ENCODE assay signal across 12 mouse cellular contexts in genomic region chr17:88403269-88403668, GRCm38 (mm10). TPM values are rescaled to one million over a fixed set of nuclear protein-coding genes. Genes with fewer than 3 reads are reported as not detected.
A peak's percentile ranks its signal among the peaks of the same experiment; 100 is the strongest.
DNase-seq lines count a peak whose midpoint lies in the region; ATAC-seq and TF ChIP-seq lines count a peak whose summit lies in the region.
"Had no signal": no experiment of that assay in that cellular context is flagged by ENCODE, and none has a peak within 500 bp of the region (broad histone marks: within the 10 kb centered on the region; RNA-seq: fewer than 3 reads in every experiment).

No protein-coding gene starts in this region.

- TF ChIP-seq CTCF in gastrocnemius, adult 2 months (IDR thresholded peaks at IDR 0.05): no peak

- no peak for DNase-seq in gastrocnemius, adult 2 months
- no peak for DNase-seq in gastrocnemius, adult 18-20 months (ENCODE audit: low spot score)
- DNase-seq in 416B (ENCODE audit: low read depth): peak; percentile 32
- DNase-seq in naive thymus-derived CD4-positive, alpha-beta T cell, adult 2 months (ENCODE audit: low read depth): peak; percentile 83
- no peak for DNase-seq in left cerebral cortex, adult 11 months (ENCODE audit: low spot score)
- DNase-seq in gastrocnemius, postnatal 14 days: no peak
- no peak for DNase-seq in right cerebral cortex, postnatal 4 days
- DNase-seq: heart, postnatal 36 days had no signal

- no peak overlapping the region for H3K27ac ChIP-seq in gastrocnemius, adult 2 months
- H3K27ac ChIP-seq: embryonic facial prominence, embryonic 12.5 days; layer of hippocampus, adult 2 months; limb, embryonic 12.5 days had no signal

- peak overlapping the region; percentile 1; the same call in 1 of the 2 replicates for H3K4me3 ChIP-seq in gastrocnemius, adult 2 months
- H3K4me3 ChIP-seq: embryonic facial prominence, embryonic 12.5 days; layer of hippocampus, adult 2 months; limb, embryonic 12.5 days had no signal

- intact Hi-C loops in gastrocnemius, adult 2 months (cut with DNase I): no loop called here
- intact Hi-C loops in gastrocnemius, postnatal 14 days (cut with DNase I; ENCODE audit: low total_unique reads): no loop called here

- ATAC-seq in granulocyte monocyte progenitor cell, adult 5-6 weeks (replicated peaks; ENCODE audit: poor library complexity, severe bottlenecking): peak; percentile 92

RNA-seq across cellular contexts. Expression of gene Foxn2, which starts 37.2 kb away (rescaled TPM):
- 10 to 100 TPM; 10.6 to 12.9 TPM for total RNA-seq in gastrocnemius, adult 2 months (2021)
- total RNA-seq in gastrocnemius, adult 18-20 months (2021): 10 to 100 TPM; 11.5 to 14.3 TPM
- 33.1 and 34.4 TPM in 2 replicates for total RNA-seq in granulocyte monocyte progenitor cell, adult 5-6 weeks (2014; fragmentation: Nextera tagmentation)
- total RNA-seq in granulocyte monocyte progenitor cell, adult 5-6 weeks (2017): 45.1 and 49.9 TPM in 2 replicates
- total RNA-seq in gastrocnemius, postnatal 14 days (2021): 10 to 100 TPM; 11.7 to 12.9 TPM

Comparison
In these comparisons a context has a peak if more than half of its experiments do, and no peak if none do; other contexts are left out.
1. DNase-seq: peak in 416B (single experiment) and naive thymus-derived CD4-positive, alpha-beta T cell, adult 2 months (single experiment); none in gastrocnemius, adult 2 months (single experiment), gastrocnemius, adult 18-20 months (single experiment), left cerebral cortex, adult 11 months (single experiment), gastrocnemius, postnatal 14 days (single experiment) and right cerebral cortex, postnatal 4 days (single experiment).